15 mouse cellular contexts compared by ENCODE assay signal in genomic region chr6:113330547-113330946, GRCm38 (mm10). TPM values are rescaled to one million over a fixed set of nuclear protein-coding genes. Genes with fewer than 3 reads are reported as not detected.
A peak's percentile ranks its signal among the peaks of the same experiment; 100 is the strongest.
DNase-seq lines count a peak whose midpoint lies in the region; ATAC-seq and TF ChIP-seq lines count a peak whose summit lies in the region.
"Had no signal": no experiment of that assay in that cellular context is flagged by ENCODE, and none has a peak within 500 bp of the region (broad histone marks: within the 10 kb centered on the region; RNA-seq: fewer than 3 reads in every experiment).

No protein-coding gene starts in this region.

- DNase-seq in kidney, adult 2 months: peak; percentile 16
- DNase-seq in kidney, postnatal 4 days: no peak
- DNase-seq in natural killer cell, adult 2 months (ENCODE audit: low spot score in 2 of 2): peak; percentile 55 to 63
- DNase-seq in kidney, adult 9 months: no peak
- no peak for DNase-seq in ovary, postnatal 10 days (ENCODE audit: low spot score)
- DNase-seq: cerebellum, postnatal 14 days; heart, postnatal 36 days; kidney, adult 18-20 months had no signal

- ATAC-seq in CD4-positive, CD25-positive, alpha-beta regulatory T cell, adult 4 months: peak; percentile 28
- peak; percentile 68 for ATAC-seq in common myeloid progenitor, adult 5-6 weeks (replicated peaks; ENCODE audit: low read depth, poor library complexity, severe bottlenecking)
- ATAC-seq in erythroblast, adult 5-6 weeks (replicated peaks; ENCODE audit: low FRiP score, poor library complexity, severe bottlenecking): no peak

- no peaks in the 10 kb centered on the region for H3K27me3 ChIP-seq in kidney, adult 2 months (replicated peaks; ENCODE audit: control insufficient read depth, insufficient read depth, low read length)
- H3K27me3 ChIP-seq: midbrain, embryonic 12.5 days; neural tube, embryonic 13.5 days had no signal

- H3K4me3 ChIP-seq in kidney, adult 2 months (ENCODE audit: insufficient read depth, low read depth, low read length): no peak overlapping the region
- H3K4me3 ChIP-seq: layer of hippocampus, adult 2 months; midbrain, embryonic 12.5 days; neural tube, embryonic 13.5 days had no signal

- no peak for TF ChIP-seq POLR2A in kidney, adult 2 months (IDR thresholded peaks at IDR 0.05; ENCODE audit: low read depth, low read length)

- no peak for TF ChIP-seq CTCF in kidney, adult 2 months (conservative IDR thresholded peaks at IDR 0.05; ENCODE audit: insufficient read depth, insufficient read length, low read depth, low read length)

- no peaks in the 10 kb centered on the region for H3K36me3 ChIP-seq in kidney, adult 2 months (ENCODE audit: control insufficient read depth, insufficient read depth, low read length)

- peaks cover 10% of the 10 kb centered on the region; the same call in 1 of the 2 replicates for H3K4me1 ChIP-seq in kidney, adult 2 months (ENCODE audit: control insufficient read depth, insufficient read depth, low read length)

- no peak overlapping the region for H3K27ac ChIP-seq in kidney, adult 2 months (ENCODE audit: insufficient read depth, low read depth, low read length)
- H3K27ac ChIP-seq: layer of hippocampus, adult 2 months; liver, embryonic 14.5 days; midbrain, embryonic 12.5 days; neural tube, embryonic 13.5 days had no signal

- WGBS in kidney, adult 2 months: 52% methylated on average over 2 of the region's 2 CpGs

RNA-seq across cellular contexts. Expression of gene Ogg1, which starts 3.8 kb away (rescaled TPM):
- 16.4 and 19.4 TPM in 2 replicates for polyA plus RNA-seq in kidney, adult 2 months (2012; rRNA removed)
- polyA plus RNA-seq in CD4-positive, CD25-positive, alpha-beta regulatory T cell, adult 4 months (2017; shearing (Covaris generic)): 10 to 100 TPM; 15.9 to 26.2 TPM
- total RNA-seq in common myeloid progenitor, adult 5-6 weeks (2017): 10.2 and 11.7 TPM in 2 replicates
- total RNA-seq in erythroblast, adult 5-6 weeks (2015; ENCODE audit: low replicate concordance): 0.63 and 3.1 TPM in 2 replicates
- total RNA-seq in erythroblast, adult 5-6 weeks (2017; ENCODE audit: low replicate concordance): 7.6 TPM in 1 of 2 replicates, not detected in the other

RNA-seq across cellular contexts. Expression of gene Camk1, which starts 13.2 kb away (rescaled TPM):
- polyA plus RNA-seq in kidney, adult 2 months (2012; rRNA removed): 57.8 and 63.2 TPM in 2 replicates
- 1 to 10 TPM; 2.2 to 2.9 TPM for polyA plus RNA-seq in CD4-positive, CD25-positive, alpha-beta regulatory T cell, adult 4 months (2017; shearing (Covaris generic))
- total RNA-seq in common myeloid progenitor, adult 5-6 weeks (2017): 29.9 and 41.3 TPM in 2 replicates
- 4.6 and 6.5 TPM in 2 replicates for total RNA-seq in erythroblast, adult 5-6 weeks (2015; ENCODE audit: low replicate concordance)
- total RNA-seq in erythroblast, adult 5-6 weeks (2017; ENCODE audit: low replicate concordance): 7.1 and 11.8 TPM in 2 replicates

RNA-seq across cellular contexts. Expression of gene Brpf1, which starts 23.6 kb away (rescaled TPM):
- polyA plus RNA-seq in kidney, adult 2 months (2012; rRNA removed): 13.2 and 13.5 TPM in 2 replicates
- polyA plus RNA-seq in CD4-positive, CD25-positive, alpha-beta regulatory T cell, adult 4 months (2017; shearing (Covaris generic)): 10 to 100 TPM; 11.7 to 12.0 TPM
- total RNA-seq in common myeloid progenitor, adult 5-6 weeks (2017): 27.5 and 35.7 TPM in 2 replicates
- total RNA-seq in erythroblast, adult 5-6 weeks (2015; ENCODE audit: low replicate concordance): 12.1 and 19.2 TPM in 2 replicates
- 14.3 and 16.0 TPM in 2 replicates for total RNA-seq in erythroblast, adult 5-6 weeks (2017; ENCODE audit: low replicate concordance)

RNA-seq across cellular contexts. Expression of gene Tada3, which starts 47.1 kb away (rescaled TPM):
- 23.5 and 24.3 TPM in 2 replicates for polyA plus RNA-seq in kidney, adult 2 months (2012; rRNA removed)
- polyA plus RNA-seq in CD4-positive, CD25-positive, alpha-beta regulatory T cell, adult 4 months (2017; shearing (Covaris generic)): 10 to 100 TPM; 39.2 to 47.5 TPM
- total RNA-seq in common myeloid progenitor, adult 5-6 weeks (2017): 20.7 and 33.1 TPM in 2 replicates
- total RNA-seq in erythroblast, adult 5-6 weeks (2015; ENCODE audit: low replicate concordance): 6.0 and 11.1 TPM in 2 replicates
- 7.8 and 14.1 TPM in 2 replicates for total RNA-seq in erythroblast, adult 5-6 weeks (2017; ENCODE audit: low replicate concordance)

RNA-seq across cellular contexts. Expression of gene Arpc4, which starts 47.4 kb away (rescaled TPM):
- polyA plus RNA-seq in kidney, adult 2 months (2012; rRNA removed): 73.8 and 79.1 TPM in 2 replicates
- polyA plus RNA-seq in CD4-positive, CD25-positive, alpha-beta regulatory T cell, adult 4 months (2017; shearing (Covaris generic)): 100 to 1,000 TPM; 574 to 794 TPM
- 175 and 193 TPM in 2 replicates for total RNA-seq in common myeloid progenitor, adult 5-6 weeks (2017)
- total RNA-seq in erythroblast, adult 5-6 weeks (2015; ENCODE audit: low replicate concordance): 44.5 and 54.8 TPM in 2 replicates
- 81.5 and 100 TPM in 2 replicates for total RNA-seq in erythroblast, adult 5-6 weeks (2017; ENCODE audit: low replicate concordance)

Comparison
In these comparisons a context has a peak if more than half of its experiments do, and no peak if none do; other contexts are left out.
1. DNase-seq: peak in kidney, adult 2 months (single experiment) and natural killer cell, adult 2 months (2 of 2); none in kidney, postnatal 4 days (0 of 2), kidney, adult 9 months (single experiment) and ovary, postnatal 10 days (single experiment).